Mouse (Mus musculus): ENCODE measurements around the gene Dstyk.

GRCm38 (mm10) chr1:132374140-132374872 is 43.0 kb upstream of the Dstyk start:
- TF ChIP-seq CTCF (IDR thresholded peaks at IDR 0.05; ENCODE audit: low read depth) (no peak), EP300 (optimal IDR thresholded peaks at IDR 0.05) (no peak)

Measured in stomach, postnatal 0 days (tissue).